Mouse (Mus musculus) bone marrow macrophage, adult 2 months (primary cell): Measurements from ENCODE around the gene Cdca7l.

ENCODE experiments used
- CTCF ChIP-seq: IDR thresholded peaks from 2 replicates; pipeline ENCODE4 v1.5.1; 2012; ENCODE audit warnings: low read depth, mild to moderate bottlenecking, low read length, moderate library complexity
- POLR2A ChIP-seq: IDR thresholded peaks from 2 replicates; pipeline ENCODE4 v1.6.1; 2012; ENCODE audit warnings: mild to moderate bottlenecking, low read depth, low read length, borderline replicate concordance

DNA sequence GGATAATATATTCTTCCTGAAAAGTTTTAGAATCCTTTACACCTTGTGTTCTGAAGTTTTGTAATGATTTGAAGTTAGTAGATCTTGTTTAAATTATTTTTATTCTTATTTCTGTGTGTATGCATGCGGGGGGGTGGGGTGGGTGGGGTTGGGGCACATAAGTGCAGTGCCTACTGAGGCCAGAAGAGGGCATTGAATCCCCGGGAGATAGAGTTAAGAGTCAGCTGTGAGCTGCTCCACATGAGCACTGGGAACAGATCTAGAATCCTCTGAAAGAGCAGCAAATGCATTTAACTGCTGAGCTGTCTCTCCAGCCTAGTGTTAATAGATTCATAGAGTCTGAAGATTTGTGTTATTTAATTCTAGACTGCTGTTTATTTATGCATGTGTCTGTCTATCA, 30.6 kb downstream of the Cdca7l start:
- TF ChIP-seq POLR2A (no peak), CTCF (no peak)
